In genomic region chr16:85019273-85019672, GRCm38 (mm10) we compare ENCODE assay signal across 18 mouse cellular contexts.
A peak's percentile ranks its signal among the peaks of the same experiment; 100 is the strongest.
DNase-seq lines count a peak whose midpoint lies in the region; ATAC-seq lines count a peak whose summit lies in the region.
"Had no signal": no experiment of that assay in that cellular context is flagged by ENCODE, and none has a peak within 500 bp of the region (broad histone marks: within the 10 kb centered on the region; RNA-seq: fewer than 3 reads in every experiment).

No protein-coding gene starts in this region.

- 49% methylated on average over 5 of the region's 5 CpGs for WGBS in forebrain, embryonic 12.5 days
- 91% methylated on average over 5 of the region's 5 CpGs for WGBS in forebrain, embryonic 10.5 days
- 28% methylated on average over 5 of the region's 5 CpGs for WGBS in forebrain, embryonic 14.5 days
- WGBS in midbrain, embryonic 15.5 days: 25% methylated on average over 5 of the region's 5 CpGs

- H3K36me3 ChIP-seq in forebrain, embryonic 12.5 days (replicated peaks): peaks cover 30% of the 10 kb centered on the region
- peaks cover 48% of the 10 kb centered on the region for H3K36me3 ChIP-seq in forebrain, embryonic 10.5 days (replicated peaks)
- peaks cover 21% of the 10 kb centered on the region for H3K36me3 ChIP-seq in forebrain, embryonic 14.5 days (ENCODE audit: control insufficient read depth, insufficient read depth, low read length)
- H3K36me3 ChIP-seq in midbrain, embryonic 15.5 days (replicated peaks): peaks cover 8% of the 10 kb centered on the region; the same call in 1 of the 2 replicates

- ATAC-seq in forebrain, embryonic 12.5 days (ENCODE audit: low FRiP score): no peak
- ATAC-seq in forebrain, embryonic 14.5 days: peak; percentile 51; the same call in 1 of the 2 replicates
- ATAC-seq in midbrain, embryonic 15.5 days (replicated peaks): 0 out of 2 replicates have a peak, but pooled peaks have one; percentile 42
- ATAC-seq: Patski had no signal

- 0 out of 2 replicates have a peak overlapping the region, but pooled peaks have one; percentile 8 for H3K27ac ChIP-seq in forebrain, embryonic 12.5 days
- H3K27ac ChIP-seq in forebrain, embryonic 10.5 days: no peak overlapping the region
- H3K27ac ChIP-seq in forebrain, embryonic 14.5 days (ENCODE audit: low read depth, low read length): 0 out of 2 replicates have a peak overlapping the region, but pooled peaks have one; percentile 17
- peak overlapping the region; percentile 8 for H3K27ac ChIP-seq in midbrain, embryonic 15.5 days

- no peak for DNase-seq in forebrain, embryonic 10.5 days (ENCODE audit: extremely low spot score, low spot score)
- peak; percentile 48 for DNase-seq in kidney, adult 9 months
- no peak for DNase-seq in kidney, adult 18-20 months
- peak; percentile 34 for DNase-seq in forebrain, embryonic 14.5 days (ENCODE audit: low spot score)
- no peak for DNase-seq in thymus, postnatal 36 days
- no peak for DNase-seq in adrenal gland, adult (ENCODE audit: inconsistent age in 2 of 2, low spot score in 1 of 2)
- DNase-seq: adrenal gland, postnatal 10 days; cerebellum, adult 9-11 months; heart, adult 18-20 months; heart, postnatal 36 days; left cerebral cortex, postnatal 4 days; liver; lung, adult 18-20 months; lung, postnatal 36 days had no signal

- H3K4me1 ChIP-seq in forebrain, embryonic 12.5 days: peaks cover 6% of the 10 kb centered on the region
- H3K4me1 ChIP-seq in forebrain, embryonic 10.5 days: no peaks in the 10 kb centered on the region
- H3K4me1 ChIP-seq in forebrain, embryonic 14.5 days (ENCODE audit: control insufficient read depth, insufficient read depth, low read length): 0 out of 2 replicates have a peak, but pooled peaks cover 6% of the 10 kb centered on the region
- 0 out of 2 replicates have a peak, but pooled peaks cover 11% of the 10 kb centered on the region for H3K4me1 ChIP-seq in midbrain, embryonic 15.5 days

- no peak overlapping the region for H3K9ac ChIP-seq in forebrain, embryonic 12.5 days
- no peak overlapping the region for H3K9ac ChIP-seq in forebrain, embryonic 14.5 days (ENCODE audit: low read length)
- H3K9ac ChIP-seq in midbrain, embryonic 15.5 days: no peak overlapping the region
- H3K9ac ChIP-seq: kidney, embryonic 15.5 days had no signal

- H3K4me2 ChIP-seq in forebrain, embryonic 12.5 days: no peak overlapping the region
- no peak overlapping the region for H3K4me2 ChIP-seq in forebrain, embryonic 14.5 days (ENCODE audit: low read length)
- H3K4me2 ChIP-seq in midbrain, embryonic 15.5 days: no peak overlapping the region
- H3K4me2 ChIP-seq: kidney, embryonic 15.5 days had no signal

- no peaks in the 10 kb centered on the region for H3K27me3 ChIP-seq in forebrain, embryonic 12.5 days
- H3K27me3 ChIP-seq in forebrain, embryonic 10.5 days (ENCODE audit: poor library complexity, severe bottlenecking): no peaks in the 10 kb centered on the region
- no peaks in the 10 kb centered on the region for H3K27me3 ChIP-seq in forebrain, embryonic 14.5 days (replicated peaks; ENCODE audit: control insufficient read depth, insufficient read depth, low read length)
- no peaks in the 10 kb centered on the region for H3K27me3 ChIP-seq in midbrain, embryonic 15.5 days (replicated peaks)
- H3K27me3 ChIP-seq: kidney, embryonic 15.5 days; Patski had no signal

- H3K9me3 ChIP-seq in forebrain, embryonic 12.5 days: no peaks in the 10 kb centered on the region
- no peaks in the 10 kb centered on the region for H3K9me3 ChIP-seq in forebrain, embryonic 10.5 days
- H3K9me3 ChIP-seq in forebrain, embryonic 14.5 days (replicated peaks; ENCODE audit: control insufficient read depth, low read length): no peaks in the 10 kb centered on the region
- no peaks in the 10 kb centered on the region for H3K9me3 ChIP-seq in midbrain, embryonic 15.5 days
- H3K9me3 ChIP-seq: kidney, embryonic 15.5 days had no signal

- no peak overlapping the region for H3K4me3 ChIP-seq in forebrain, embryonic 12.5 days (replicated peaks)
- no peak overlapping the region for H3K4me3 ChIP-seq in forebrain, embryonic 10.5 days
- no peak overlapping the region for H3K4me3 ChIP-seq in forebrain, embryonic 14.5 days (ENCODE audit: low read depth, low read length)
- H3K4me3 ChIP-seq in midbrain, embryonic 15.5 days: no peak overlapping the region
- H3K4me3 ChIP-seq: kidney, embryonic 15.5 days had no signal

Comparison
In these comparisons a context has a peak if more than half of its experiments do, and no peak if none do; other contexts are left out.
1. DNase-seq: peak in kidney, adult 9 months (single experiment) and forebrain, embryonic 14.5 days (single experiment); none in forebrain, embryonic 10.5 days (single experiment), kidney, adult 18-20 months (single experiment), thymus, postnatal 36 days (0 of 2) and adrenal gland, adult (0 of 2).